Mouse (Mus musculus): ENCODE data around the gene Olfr803. TPM values are rescaled to one million over a fixed set of nuclear protein-coding genes. Genes with fewer than 3 reads are reported as not detected.

Olfr803 gene
- polyA plus RNA-seq (2012) = not detected in 2 replicates

GRCm38 (mm10) chr10:129694186-129694585 lies at the start of gene Olfr803:
Olfr803 (minus strand) TSS chr10:129694286.
- TF ChIP-seq GATA1 (IDR thresholded peaks at IDR 0.05; ENCODE audit: low read length) = no peak

- no peak for TF ChIP-seq GATA1 (IDR thresholded peaks at IDR 0.05; ENCODE audit: low read length)
Measured at GRCm38 (mm10) chr10:129741821-129742220, 47.7 kb upstream of the Olfr803 start, which contains the start of gene Olfr806. Olfr806 (minus strand) TSS chr10:129741921.

GRCm38 (mm10) chr10:129729275-129729674 lies 35.2 kb upstream of the Olfr803 start, which contains the start of gene Olfr805:
Olfr805 (minus strand) TSS chr10:129729375.
- no peak for TF ChIP-seq GATA1 (IDR thresholded peaks at IDR 0.05; ENCODE audit: low read length)

- TF ChIP-seq GATA1 (IDR thresholded peaks at IDR 0.05; ENCODE audit: low read length) = no peak
Measured at GRCm38 (mm10) chr10:129702910-129703309, 8.8 kb upstream of the Olfr803 start, which contains the start of gene Olfr804. Olfr804 (plus strand) TSS chr10:129703210.

- no peak for TF ChIP-seq GATA1 (IDR thresholded peaks at IDR 0.05; ENCODE audit: low read length)
Measured at GRCm38 (mm10) chr10:129688069-129688468, 6.0 kb downstream of the Olfr803 start, which contains the start of gene Olfr802. Olfr802 (minus strand) TSS chr10:129688169.

GRCm38 (mm10) chr10:129673765-129674164 lies 20.3 kb downstream of the Olfr803 start, which contains the start of gene Olfr801:
Olfr801 (minus strand) TSS chr10:129673865.
- no peak for TF ChIP-seq GATA1 (IDR thresholded peaks at IDR 0.05; ENCODE audit: low read length)

GRCm38 (mm10) chr10:129657394-129657793 lies 36.7 kb downstream of the Olfr803 start, which contains the start of gene Olfr800:
Olfr800 (plus strand) TSS chr10:129657694.
- TF ChIP-seq GATA1 (IDR thresholded peaks at IDR 0.05; ENCODE audit: low read length) = no peak

- no peak for TF ChIP-seq GATA1 (IDR thresholded peaks at IDR 0.05; ENCODE audit: low read length)
Measured at GRCm38 (mm10) chr10:129651763-129652162, 42.3 kb downstream of the Olfr803 start.

Other genes with a start within 250 kb of the Olfr803 start
- gene Olfr787, start 232.4 kb downstream of the Olfr803 start, polyA plus RNA-seq (2012) = not detected in 2 replicates
- not detected in 2 replicates for gene Olfr788, start 223.3 kb downstream of the Olfr803 start, polyA plus RNA-seq (2012)
- gene Olfr789, start 209.5 kb downstream of the Olfr803 start, polyA plus RNA-seq (2012) = not detected in 2 replicates
- gene Olfr790, start 195.8 kb downstream of the Olfr803 start, polyA plus RNA-seq (2012) = not detected in 2 replicates
- not detected in 2 replicates for gene Olfr791, start 172.5 kb downstream of the Olfr803 start, polyA plus RNA-seq (2012)
- not detected in 2 replicates for gene Olfr792, start 155.1 kb downstream of the Olfr803 start, polyA plus RNA-seq (2012)
- not detected in 2 replicates for gene Olfr794, start 126.6 kb downstream of the Olfr803 start, polyA plus RNA-seq (2012)
- not detected in 2 replicates for gene Olfr796, start 81.7 kb downstream of the Olfr803 start, polyA plus RNA-seq (2012)
- gene Olfr798, start 66.4 kb downstream of the Olfr803 start, polyA plus RNA-seq (2012) = not detected in 2 replicates
- gene Olfr799, start 56.8 kb downstream of the Olfr803 start, polyA plus RNA-seq (2012) = not detected in 2 replicates
- not detected in 2 replicates for gene Olfr800, start 36.6 kb downstream of the Olfr803 start, polyA plus RNA-seq (2012)
- gene Olfr801, start 20.4 kb downstream of the Olfr803 start, polyA plus RNA-seq (2012) = not detected in 2 replicates
- gene Olfr802, start 6.1 kb downstream of the Olfr803 start, polyA plus RNA-seq (2012) = not detected in 2 replicates
- not detected in 2 replicates for gene Olfr804, start 8.9 kb upstream of the Olfr803 start, polyA plus RNA-seq (2012)
- gene Olfr805, start 35.1 kb upstream of the Olfr803 start, polyA plus RNA-seq (2012) = not detected in 2 replicates
- not detected in 2 replicates for gene Olfr806, start 47.6 kb upstream of the Olfr803 start, polyA plus RNA-seq (2012)
- gene Olfr807, start 63.5 kb upstream of the Olfr803 start, polyA plus RNA-seq (2012) = not detected in 2 replicates
- gene Olfr808, start 71.2 kb upstream of the Olfr803 start, polyA plus RNA-seq (2012) = not detected in 2 replicates
- not detected in 2 replicates for gene Olfr809, start 80.4 kb upstream of the Olfr803 start, polyA plus RNA-seq (2012)
- gene Olfr810, start 100.6 kb upstream of the Olfr803 start, polyA plus RNA-seq (2012) = not detected in 2 replicates
- gene Olfr811, start 110.1 kb upstream of the Olfr803 start, polyA plus RNA-seq (2012) = not detected in 2 replicates
- gene Olfr812, start 151.8 kb upstream of the Olfr803 start, polyA plus RNA-seq (2012) = not detected in 2 replicates
- not detected in 2 replicates for gene Olfr813, start 161.1 kb upstream of the Olfr803 start, polyA plus RNA-seq (2012)
- gene Olfr814, start 185.6 kb upstream of the Olfr803 start, polyA plus RNA-seq (2012) = not detected in 2 replicates
- gene Olfr815, start 211.6 kb upstream of the Olfr803 start, polyA plus RNA-seq (2012) = not detected in 2 replicates
- gene Olfr816, start 221.3 kb upstream of the Olfr803 start, polyA plus RNA-seq (2012) = not detected in 2 replicates